Mouse (Mus musculus) lung, embryonic 15.5 days (tissue): ENCODE results near the gene Mfng. TPM values are rescaled to one million over a fixed set of nuclear protein-coding genes. Genes with fewer than 3 reads are reported as not detected.

Experiments
- ATAC-seq: fragments of 200-750 bp; cut with Nextera tagmentation; 2 replicates; pipeline ENCODE4 v1.8.0; 2017; ENCODE audit warnings: moderate number of reproducible peaks, borderline replicate concordance; ENCODE audit not compliant: low FRiP score, low TSS enrichment; ENCODE audit errors: extremely low read depth
- H3K27ac ChIP-seq: fragments of 300-500 bp; sonication (generic); 2 replicates; pipeline ENCODE4 v1.5.1; 2015; ENCODE audit warnings: moderate library complexity, mild to moderate bottlenecking, inconsistent platforms
- H3K27me3 ChIP-seq: fragments of 300-500 bp; sonication (generic); 2 replicates; pipeline ENCODE4 v1.6.1; 2015; ENCODE audit warnings: inconsistent platforms
- H3K36me3 ChIP-seq: fragments of 300-500 bp; sonication (generic); 2 replicates; pipeline ENCODE4 v1.6.1; 2015; ENCODE audit warnings: inconsistent platforms
- H3K4me1 ChIP-seq: fragments of 300-500 bp; sonication (generic); 2 replicates; pipeline ENCODE4 v1.6.1; 2015; ENCODE audit warnings: inconsistent platforms
- H3K4me2 ChIP-seq: fragments of 300-500 bp; sonication (generic); 2 replicates; pipeline ENCODE4 v1.6.1; 2015; ENCODE audit warnings: inconsistent platforms, mild to moderate bottlenecking, moderate library complexity
- H3K4me3 ChIP-seq: fragments of 300-500 bp; sonication (generic); 2 replicates; pipeline ENCODE4 v1.5.1; 2015; ENCODE audit warnings: mild to moderate bottlenecking, inconsistent platforms
- H3K9ac ChIP-seq: fragments of 300-500 bp; sonication (generic); 2 replicates; pipeline ENCODE4 v1.6.1; 2015; ENCODE audit warnings: inconsistent platforms
- H3K9me3 ChIP-seq: fragments of 300-500 bp; sonication (generic); 2 replicates; pipeline ENCODE4 v1.6.1; 2016; ENCODE audit warnings: inconsistent platforms
- WGBS: fragments of 180-500 bp; shearing (Covaris S2); methylation state at CpG from one replicate; pipeline ENCODE4 v1.1.7; 2015; 5-methylcytosine and 5-hydroxymethylcytosine counted together
- polyA plus RNA-seq: library from polyadenylated mRNA; unstranded; fragments of >200 nt; fragmentation: Nextera tagmentation; extraction: Ambion mirVana; gene quantifications from 2 replicates; pipeline ENCODE4 v1.2.1, GENCODE M21; 2015

The Mfng gene
- polyA plus RNA-seq, 1 experiment from 2014 or later = 45.0 TPM

- no peak overlapping the region for H3K4me3 ChIP-seq
- ATAC-seq = no peak
- WGBS = 53% methylated on average over 9 of the region's 9 CpGs
- H3K4me2 ChIP-seq = no peak overlapping the region
- no peaks in the 10 kb centered on the region for H3K36me3 ChIP-seq
- no peaks in the 10 kb centered on the region for H3K9me3 ChIP-seq
- no peaks in the 10 kb centered on the region for H3K27me3 ChIP-seq
- no peak overlapping the region for H3K9ac ChIP-seq
- peaks cover 38% of the 10 kb centered on the region for H3K4me1 ChIP-seq
- peak overlapping the region; percentile 85 for H3K27ac ChIP-seq
These were observed 13.1 kb upstream of the Mfng start for GRCm38 (mm10) chr15:78786411-78786818.

- Histone ChIP-seq H3K9me3 (no peaks in the 10 kb centered on the region), H3K27ac (peak overlapping the region; percentile 85), H3K27me3 (no peaks in the 10 kb centered on the region), H3K4me3 (no peak overlapping the region), H3K4me1 (peaks cover 37% of the 10 kb centered on the region), H3K4me2 (no peak overlapping the region), H3K9ac (no peak overlapping the region), H3K36me3 (no peaks in the 10 kb centered on the region)
- 13% methylated on average over 7 of the region's 7 CpGs for WGBS
- peak; percentile 82 for ATAC-seq
These were observed 12.7 kb upstream of the Mfng start for GRCm38 (mm10) chr15:78785961-78786360.

- no peaks in the 10 kb centered on the region for H3K9me3 ChIP-seq
- WGBS = 89% methylated on average over 7 of the region's 7 CpGs
- H3K27ac ChIP-seq = peak overlapping the region; percentile 54; the same call in 1 of the 2 replicates
- H3K27me3 ChIP-seq = no peaks in the 10 kb centered on the region
- H3K4me2 ChIP-seq = no peak overlapping the region
- no peak for ATAC-seq
- no peak overlapping the region for H3K9ac ChIP-seq
- no peaks in the 10 kb centered on the region for H3K36me3 ChIP-seq
- peaks cover 34% of the 10 kb centered on the region for H3K4me1 ChIP-seq
- no peak overlapping the region for H3K4me3 ChIP-seq
These were observed 12.0 kb upstream of the Mfng start for GRCm38 (mm10) chr15:78785258-78785657.

GRCm38 (mm10) chr15:78784520-78784919 lies 11.2 kb upstream of the Mfng start:
- H3K9ac ChIP-seq = no peak overlapping the region
- H3K4me2 ChIP-seq = no peak overlapping the region
- H3K4me1 ChIP-seq = peaks cover 34% of the 10 kb centered on the region
- no peak for ATAC-seq
- 59% methylated on average over 5 of the region's 5 CpGs for WGBS
- no peaks in the 10 kb centered on the region for H3K27me3 ChIP-seq
- H3K36me3 ChIP-seq = no peaks in the 10 kb centered on the region
- no peak overlapping the region for H3K27ac ChIP-seq
- no peaks in the 10 kb centered on the region for H3K9me3 ChIP-seq
- H3K4me3 ChIP-seq = no peak overlapping the region

- no peak overlapping the region for H3K4me3 ChIP-seq
- no peak overlapping the region for H3K4me2 ChIP-seq
- H3K27ac ChIP-seq = no peak overlapping the region
- H3K9ac ChIP-seq = no peak overlapping the region
- H3K27me3 ChIP-seq = no peaks in the 10 kb centered on the region
- no peak for ATAC-seq
- peaks cover 29% of the 10 kb centered on the region for H3K4me1 ChIP-seq
- H3K36me3 ChIP-seq = no peaks in the 10 kb centered on the region
- H3K9me3 ChIP-seq = no peaks in the 10 kb centered on the region
- WGBS = 63% methylated on average over 14 of the region's 14 CpGs
These were observed 9.3 kb upstream of the Mfng start for GRCm38 (mm10) chr15:78782348-78783103.

- no peak overlapping the region for H3K4me3 ChIP-seq
- ATAC-seq = no peak
- H3K4me1 ChIP-seq = peaks cover 12% of the 10 kb centered on the region; the same call in 1 of the 2 replicates
- no peak overlapping the region for H3K9ac ChIP-seq
- WGBS = 76% methylated on average over 7 of the region's 7 CpGs
- no peaks in the 10 kb centered on the region for H3K9me3 ChIP-seq
- H3K27me3 ChIP-seq = no peaks in the 10 kb centered on the region
- H3K4me2 ChIP-seq = no peak overlapping the region
- H3K27ac ChIP-seq = no peak overlapping the region
- peaks cover 4% of the 10 kb centered on the region; the same call in 1 of the 2 replicates for H3K36me3 ChIP-seq
These were observed 7.6 kb upstream of the Mfng start for GRCm38 (mm10) chr15:78780908-78781307.

GRCm38 (mm10) chr15:78780359-78780758 lies 7.1 kb upstream of the Mfng start:
- no peak overlapping the region for H3K9ac ChIP-seq
- no peak for ATAC-seq
- H3K27ac ChIP-seq = no peak overlapping the region
- H3K27me3 ChIP-seq = no peaks in the 10 kb centered on the region
- H3K36me3 ChIP-seq = peaks cover 8% of the 10 kb centered on the region; the same call in 1 of the 2 replicates
- no peak overlapping the region for H3K4me2 ChIP-seq
- H3K4me3 ChIP-seq = no peak overlapping the region
- H3K4me1 ChIP-seq = peaks cover 7% of the 10 kb centered on the region; the same call in 1 of the 2 replicates
- WGBS = 89% methylated on average over 14 of the region's 14 CpGs
- H3K9me3 ChIP-seq = no peaks in the 10 kb centered on the region

- Histone ChIP-seq H3K4me2 (no peak overlapping the region), H3K36me3 (peaks cover 8% of the 10 kb centered on the region; the same call in 1 of the 2 replicates), H3K9ac (no peak overlapping the region), H3K27ac (no peak overlapping the region), H3K4me1 (peaks cover 6% of the 10 kb centered on the region; the same call in 1 of the 2 replicates), H3K4me3 (no peak overlapping the region), H3K9me3 (no peaks in the 10 kb centered on the region), H3K27me3 (no peaks in the 10 kb centered on the region)
- WGBS = 85% methylated on average over 5 of the region's 5 CpGs
- ATAC-seq = no peak
These were observed 6.4 kb upstream of the Mfng start for GRCm38 (mm10) chr15:78779690-78780089.

- Histone ChIP-seq H3K4me1 (peaks cover 6% of the 10 kb centered on the region; the same call in 1 of the 2 replicates), H3K27me3 (no peaks in the 10 kb centered on the region), H3K27ac (no peak overlapping the region), H3K36me3 (peaks cover 8% of the 10 kb centered on the region; the same call in 1 of the 2 replicates), H3K4me2 (no peak overlapping the region), H3K9ac (no peak overlapping the region), H3K4me3 (no peak overlapping the region), H3K9me3 (no peaks in the 10 kb centered on the region)
- WGBS = 59% methylated on average over 8 of the region's 8 CpGs
- ATAC-seq = no peak
These were observed 6.0 kb upstream of the Mfng start for GRCm38 (mm10) chr15:78779253-78779652.

- 48% methylated on average over 14 of the region's 15 CpGs for WGBS
- H3K27ac ChIP-seq = 0 out of 2 replicates have a peak overlapping the region, but pooled peaks have one; percentile 15
- ATAC-seq = no peak; the same call in 1 of the 2 replicates
These were observed 5.0 kb upstream of the Mfng start for GRCm38 (mm10) chr15:78778077-78778870.

GRCm38 (mm10) chr15:78772856-78773255 lies 419 bp downstream of the Mfng start:
- peak overlapping the region; percentile 46 for H3K27ac ChIP-seq
- H3K36me3 ChIP-seq = peaks cover 8% of the 10 kb centered on the region; the same call in 1 of the 2 replicates
- peak overlapping the region; percentile 40 for H3K4me3 ChIP-seq
- peak overlapping the region; percentile 48 for H3K4me2 ChIP-seq
- peak overlapping the region; percentile 16; the same call in 1 of the 2 replicates for H3K9ac ChIP-seq
- H3K4me1 ChIP-seq = peaks cover 17% of the 10 kb centered on the region
- H3K27me3 ChIP-seq = no peaks in the 10 kb centered on the region
- no peaks in the 10 kb centered on the region for H3K9me3 ChIP-seq
- WGBS = 28% methylated on average over 14 of the region's 14 CpGs
- ATAC-seq = no peak; the same call in 1 of the 2 replicates

More at GRCm38 (mm10) chr15:78778077-78778870, 5.0 kb upstream of the Mfng start:
- H3K4me2 ChIP-seq = no peak overlapping the region
- H3K4me3 ChIP-seq = no peak overlapping the region
- H3K36me3 ChIP-seq = peaks cover 8% of the 10 kb centered on the region; the same call in 1 of the 2 replicates
- no peaks in the 10 kb centered on the region for H3K27me3 ChIP-seq
- no peaks in the 10 kb centered on the region for H3K9me3 ChIP-seq
- peaks cover 13% of the 10 kb centered on the region for H3K4me1 ChIP-seq
- H3K9ac ChIP-seq = no peak overlapping the region
